Mouse (Mus musculus) erythroblast, embryonic 14.5 days (primary cell): ENCODE data around the gene Actr8.

Experiments
- GATA1 ChIP-seq: IDR thresholded peaks from 2 replicates; pipeline ENCODE4 v1.6.1; 2012; ENCODE audit warnings: low read length, inconsistent platforms, mixed read lengths
- TAL1 ChIP-seq: IDR thresholded peaks from 3 replicates; pipeline ENCODE4 v1.6.1; 2012; ENCODE audit warnings: low read length, inconsistent platforms, mixed read lengths

DNA sequence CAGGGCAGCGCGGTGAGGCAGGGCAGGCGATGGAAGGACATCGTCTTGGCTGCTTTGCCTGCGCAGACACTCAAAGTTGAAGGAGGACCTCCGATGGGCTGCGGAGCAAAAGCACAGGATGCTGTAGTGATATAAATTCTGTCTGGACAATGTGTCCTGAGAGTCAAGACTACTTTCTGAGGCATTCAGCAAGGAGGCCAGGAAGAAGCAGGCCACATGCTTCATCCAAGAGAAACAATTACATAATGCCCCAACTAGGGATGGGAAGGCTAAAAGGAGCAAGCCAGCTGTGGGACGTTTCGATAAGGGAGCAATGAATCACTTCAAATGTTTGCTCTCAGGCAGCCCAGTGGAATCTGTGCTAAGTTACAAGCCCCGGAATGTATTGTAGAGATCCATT lies 67.1 kb downstream of the Actr8 start:
- TF ChIP-seq TAL1 (no peak), GATA1 (no peak)
